Mouse (Mus musculus) limb, embryonic 12.5 days (tissue): ENCODE data around the gene Zcchc14. TPM values are rescaled to one million over a fixed set of nuclear protein-coding genes. Genes with fewer than 3 reads are reported as not detected.
A peak's percentile ranks its signal among the peaks of the same experiment; 100 is the strongest.

Experiments
- ATAC-seq: fragments of 200-750 bp; cut with Nextera tagmentation; 2 replicates; pipeline ENCODE4 v1.8.0; 2017; ENCODE audit warnings: low read depth, moderate TSS enrichment; ENCODE audit not compliant: insufficient number of reproducible peaks, insufficient read depth, low FRiP score, low TSS enrichment
- H3K27ac ChIP-seq: fragments of 300-500 bp; sonication (generic); 2 replicates; pipeline ENCODE4 v1.5.1; 2016; ENCODE audit warnings: mild to moderate bottlenecking, moderate library complexity
- H3K27me3 ChIP-seq: fragments of 300-500 bp; sonication (generic); 2 replicates; pipeline ENCODE4 v1.6.1; 2016; ENCODE audit warnings: mild to moderate bottlenecking, moderate library complexity
- H3K36me3 ChIP-seq: fragments of 300-500 bp; sonication (generic); 2 replicates; pipeline ENCODE4 v1.6.1; 2016; ENCODE audit warnings: mild to moderate bottlenecking, moderate library complexity
- H3K4me1 ChIP-seq: fragments of 300-500 bp; sonication (generic); replicated peaks from 2 replicates; pipeline ENCODE4 v1.6.1; 2016
- H3K4me2 ChIP-seq: fragments of 300-500 bp; sonication (generic); 2 replicates; pipeline ENCODE4 v1.6.1; 2016; ENCODE audit warnings: mild to moderate bottlenecking, moderate library complexity
- H3K4me3 ChIP-seq: fragments of 300-500 bp; sonication (generic); replicated peaks from 2 replicates; pipeline ENCODE4 v1.5.1; 2016; ENCODE audit warnings: mild to moderate bottlenecking
- H3K9ac ChIP-seq: fragments of 300-500 bp; sonication (generic); replicated peaks from 2 replicates; pipeline ENCODE4 v1.6.1; 2016; ENCODE audit warnings: mild to moderate bottlenecking, moderate library complexity
- H3K9me3 ChIP-seq: fragments of 300-500 bp; sonication (generic); 2 replicates; pipeline ENCODE4 v1.6.1; 2016; ENCODE audit warnings: mild to moderate bottlenecking, moderate library complexity
- WGBS: fragments of 180-500 bp; shearing (Covaris S2); methylation state at CpG from one replicate; pipeline ENCODE4 v1.1.7; 2016; 5-methylcytosine and 5-hydroxymethylcytosine counted together
- polyA plus RNA-seq: library from polyadenylated mRNA; unstranded; fragments of >200 nt; fragmentation: Nextera tagmentation; extraction: Ambion mirVana; gene quantifications from 2 replicates; pipeline ENCODE4 v1.2.1, GENCODE M21; 2016

The Zcchc14 gene
- polyA plus RNA-seq, 1 experiment from 2014 or later: 22.1 TPM

DNA sequence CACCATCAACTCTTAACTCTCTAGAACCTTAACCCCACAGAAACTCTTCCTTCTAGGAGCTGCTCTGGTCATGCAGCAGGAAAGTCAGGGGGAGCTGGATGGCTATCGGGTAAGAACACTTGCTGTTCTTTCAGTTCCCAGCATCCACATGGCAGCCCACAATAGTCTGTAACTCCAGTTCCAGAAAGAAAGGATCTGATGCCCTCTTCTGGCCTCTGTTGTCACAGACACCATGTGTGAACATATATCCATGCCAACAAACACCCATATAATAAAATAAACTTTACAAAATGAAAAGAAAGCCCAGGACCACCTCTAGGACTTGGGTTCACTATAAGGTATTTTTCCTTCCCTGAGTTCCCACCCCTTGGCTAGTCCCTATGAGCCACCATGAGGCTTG is 30.8 kb downstream of the Zcchc14 start:
- Histone ChIP-seq H3K4me2 (no peak overlapping the region), H3K9me3 (no peaks in the 10 kb centered on the region), H3K27ac (no peak overlapping the region), H3K4me3 (no peak overlapping the region), H3K27me3 (no peaks in the 10 kb centered on the region), H3K4me1 (0 out of 2 replicates have a peak, but pooled peaks cover 12% of the 10 kb centered on the region), H3K9ac (no peak overlapping the region), H3K36me3 (peaks cover 60% of the 10 kb centered on the region)
- 73% methylated on average over 1 of the region's 1 CpGs for WGBS
- no peak for ATAC-seq

DNA sequence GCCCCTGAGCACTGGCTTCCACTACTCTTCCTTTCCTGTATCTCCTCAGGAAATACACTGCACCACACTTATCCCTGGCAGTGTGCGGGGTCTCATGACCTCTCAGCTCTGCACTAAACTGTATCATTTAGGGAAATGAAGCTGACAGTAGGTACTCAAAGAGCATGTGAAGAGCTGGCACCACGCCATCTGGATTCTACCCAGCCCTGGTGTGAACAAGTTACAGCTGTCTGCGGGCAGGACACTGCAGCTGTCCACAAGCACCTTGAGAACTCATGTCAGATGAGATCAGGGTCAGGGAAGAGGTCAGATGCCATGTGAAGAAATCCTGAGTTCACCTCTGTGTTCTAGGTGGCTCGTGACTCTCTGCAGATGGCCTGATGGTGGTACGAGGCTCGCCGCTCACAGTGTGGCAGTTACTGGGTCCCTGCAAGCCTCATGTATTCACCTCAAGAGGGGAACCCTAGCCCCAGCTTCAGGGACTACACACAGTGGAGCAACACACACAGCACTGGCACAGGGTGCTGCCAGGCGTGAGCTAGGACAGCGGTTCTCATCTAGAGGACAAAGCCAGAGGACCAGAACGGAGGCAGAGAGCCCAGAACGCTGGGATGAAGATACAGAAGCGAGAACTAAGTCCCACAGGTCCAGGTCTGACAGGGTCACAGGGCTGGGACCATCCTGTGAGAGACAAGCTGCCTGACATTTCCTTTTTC is 31.7 kb downstream of the Zcchc14 start:
- no peak overlapping the region for H3K4me3 ChIP-seq
- no peaks in the 10 kb centered on the region for H3K9me3 ChIP-seq
- 86% methylated on average over 12 of the region's 12 CpGs for WGBS
- ATAC-seq: no peak
- H3K4me2 ChIP-seq: no peak overlapping the region
- H3K27ac ChIP-seq: 0 out of 2 replicates have a peak overlapping the region, but pooled peaks have one; percentile 4
- H3K36me3 ChIP-seq: peaks cover 60% of the 10 kb centered on the region
- H3K4me1 ChIP-seq: 0 out of 2 replicates have a peak, but pooled peaks cover 12% of the 10 kb centered on the region
- H3K9ac ChIP-seq: no peak overlapping the region
- no peaks in the 10 kb centered on the region for H3K27me3 ChIP-seq

GRCm38 (mm10) chr8:121619401-121619995 is 33.2 kb downstream of the Zcchc14 start:
- H3K27me3 ChIP-seq: no peaks in the 10 kb centered on the region
- H3K36me3 ChIP-seq: peaks cover 59% of the 10 kb centered on the region
- H3K4me3 ChIP-seq: no peak overlapping the region
- no peak for ATAC-seq
- no peak overlapping the region for H3K9ac ChIP-seq
- 0 out of 2 replicates have a peak, but pooled peaks cover 8% of the 10 kb centered on the region for H3K4me1 ChIP-seq
- no peak overlapping the region for H3K4me2 ChIP-seq
- no peak overlapping the region for H3K27ac ChIP-seq
- H3K9me3 ChIP-seq: no peaks in the 10 kb centered on the region
- 73% methylated on average over 7 of the region's 7 CpGs for WGBS

- no peak overlapping the region for H3K27ac ChIP-seq
- H3K9me3 ChIP-seq: no peaks in the 10 kb centered on the region
- peaks cover 78% of the 10 kb centered on the region for H3K36me3 ChIP-seq
- ATAC-seq: no peak
- H3K27me3 ChIP-seq: no peaks in the 10 kb centered on the region
- no peak overlapping the region for H3K4me3 ChIP-seq
- no peaks in the 10 kb centered on the region for H3K4me1 ChIP-seq
- H3K4me2 ChIP-seq: no peak overlapping the region
- H3K9ac ChIP-seq: no peak overlapping the region
Measured at GRCm38 (mm10) chr8:121613419-121613818, 39.3 kb downstream of the Zcchc14 start.

- Histone ChIP-seq H3K4me3 (no peak overlapping the region), H3K4me2 (no peak overlapping the region), H3K9me3 (no peaks in the 10 kb centered on the region), H3K27me3 (no peaks in the 10 kb centered on the region), H3K36me3 (peaks cover 78% of the 10 kb centered on the region), H3K4me1 (no peaks in the 10 kb centered on the region), H3K27ac (no peak overlapping the region), H3K9ac (no peak overlapping the region)
- WGBS: 95% methylated on average over 11 of the region's 11 CpGs
- ATAC-seq: no peak
Measured at GRCm38 (mm10) chr8:121609916-121610315, 42.8 kb downstream of the Zcchc14 start.

- no peaks in the 10 kb centered on the region for H3K4me1 ChIP-seq
- no peak overlapping the region for H3K27ac ChIP-seq
- H3K4me3 ChIP-seq: no peak overlapping the region
- H3K4me2 ChIP-seq: no peak overlapping the region
- no peak overlapping the region for H3K9ac ChIP-seq
- ATAC-seq: no peak
- WGBS: 91% methylated on average over 15 of the region's 15 CpGs
- peaks cover 82% of the 10 kb centered on the region for H3K36me3 ChIP-seq
- H3K27me3 ChIP-seq: no peaks in the 10 kb centered on the region
- no peaks in the 10 kb centered on the region for H3K9me3 ChIP-seq
Measured at GRCm38 (mm10) chr8:121609251-121609650, 43.5 kb downstream of the Zcchc14 start.

GRCm38 (mm10) chr8:121607661-121608060 is 45.0 kb downstream of the Zcchc14 start:
- peaks cover 96% of the 10 kb centered on the region for H3K36me3 ChIP-seq
- no peak for ATAC-seq
- no peak overlapping the region for H3K4me2 ChIP-seq
- no peak overlapping the region for H3K9ac ChIP-seq
- H3K27me3 ChIP-seq: no peaks in the 10 kb centered on the region
- H3K4me3 ChIP-seq: no peak overlapping the region
- WGBS: 86% methylated on average over 5 of the region's 5 CpGs
- H3K4me1 ChIP-seq: no peaks in the 10 kb centered on the region
- no peak overlapping the region for H3K27ac ChIP-seq
- no peaks in the 10 kb centered on the region for H3K9me3 ChIP-seq

- WGBS: 95% methylated on average over 12 of the region's 12 CpGs
- Histone ChIP-seq H3K9ac (no peak overlapping the region), H3K27ac (no peak overlapping the region), H3K4me3 (no peak overlapping the region), H3K36me3 (peaks cover 97% of the 10 kb centered on the region), H3K4me1 (no peaks in the 10 kb centered on the region), H3K4me2 (no peak overlapping the region), H3K9me3 (no peaks in the 10 kb centered on the region), H3K27me3 (no peaks in the 10 kb centered on the region)
- ATAC-seq: 0 out of 2 replicates have a peak, but pooled peaks have one; percentile 32
Measured at GRCm38 (mm10) chr8:121603801-121604200, 48.9 kb downstream of the Zcchc14 start.

DNA sequence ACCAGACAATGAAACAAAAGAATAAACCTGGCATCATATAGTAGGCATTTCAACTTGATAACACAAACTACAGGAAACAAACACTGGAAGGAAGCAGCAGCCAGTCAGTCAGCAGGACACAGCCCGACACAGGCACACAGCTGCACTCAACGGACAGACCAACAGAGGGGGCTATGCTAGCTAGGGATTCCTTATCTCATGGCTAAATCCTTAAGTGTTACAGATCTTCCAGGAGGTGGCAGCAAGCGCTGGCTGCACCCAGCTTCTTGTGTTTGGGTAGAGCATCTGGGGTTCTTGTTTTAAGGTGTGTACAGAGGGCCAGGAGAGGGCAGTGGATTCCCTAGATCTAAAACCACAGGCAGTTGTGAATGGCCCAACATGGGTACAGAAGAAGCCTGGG is 49.8 kb downstream of the Zcchc14 start:
- ATAC-seq: no peak; the same call in 1 of the 2 replicates
- peaks cover 93% of the 10 kb centered on the region for H3K36me3 ChIP-seq
- WGBS: 37% methylated on average over 3 of the region's 3 CpGs

DNA sequence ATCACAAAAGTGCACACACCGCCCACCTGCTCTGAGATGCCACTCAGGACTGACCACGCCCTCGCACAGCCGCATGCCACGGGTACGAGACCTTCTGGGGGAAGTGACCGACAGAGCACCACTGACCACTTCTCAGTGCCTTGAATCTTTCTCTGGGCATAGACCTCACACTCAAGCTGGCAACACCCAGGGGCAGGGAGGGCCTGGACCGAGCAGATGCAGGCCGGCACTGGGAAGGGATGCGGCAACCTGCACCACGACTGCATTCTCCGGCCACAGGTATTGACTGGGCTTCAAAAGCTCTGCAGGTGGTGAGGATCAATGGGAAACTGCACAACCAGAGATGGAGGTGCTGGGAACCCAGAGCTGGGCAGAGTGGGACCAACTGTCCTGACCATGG is 50.3 kb downstream of the Zcchc14 start:
- H3K9ac ChIP-seq: no peak overlapping the region
- peaks cover 93% of the 10 kb centered on the region for H3K36me3 ChIP-seq
- no peaks in the 10 kb centered on the region for H3K27me3 ChIP-seq
- H3K4me3 ChIP-seq: no peak overlapping the region
- ATAC-seq: no peak
- no peaks in the 10 kb centered on the region for H3K4me1 ChIP-seq
- H3K27ac ChIP-seq: no peak overlapping the region
- H3K4me2 ChIP-seq: no peak overlapping the region
- WGBS: 96% methylated on average over 12 of the region's 12 CpGs
- H3K9me3 ChIP-seq: no peaks in the 10 kb centered on the region

More for the DNA sequence above, 49.8 kb downstream of the Zcchc14 start:
- H3K4me2 ChIP-seq: no peak overlapping the region
- no peaks in the 10 kb centered on the region for H3K4me1 ChIP-seq
- no peaks in the 10 kb centered on the region for H3K9me3 ChIP-seq
- no peak overlapping the region for H3K9ac ChIP-seq
- H3K27me3 ChIP-seq: no peaks in the 10 kb centered on the region
- no peak overlapping the region for H3K4me3 ChIP-seq
- no peak overlapping the region for H3K27ac ChIP-seq

DNA sequence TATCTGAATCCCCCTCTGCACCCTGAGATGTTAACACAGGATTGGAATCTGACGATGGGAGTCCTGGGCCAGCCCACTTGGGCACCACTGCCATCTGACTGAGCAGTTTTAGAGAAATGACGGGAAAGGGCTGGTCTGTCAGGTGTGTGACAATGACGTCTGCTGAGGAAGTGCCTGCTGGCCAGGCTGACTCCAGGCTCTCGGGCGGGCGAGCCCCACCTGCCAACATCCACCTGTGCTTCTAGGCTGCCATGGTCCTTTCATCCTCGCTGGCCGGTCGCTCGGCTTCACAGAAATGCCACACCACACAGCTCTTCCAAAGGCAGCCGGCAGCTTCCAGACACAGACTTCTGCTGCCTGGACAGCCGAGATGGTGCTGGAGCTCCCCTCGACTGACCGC is 52.9 kb downstream of the Zcchc14 start:
- peaks cover 91% of the 10 kb centered on the region for H3K36me3 ChIP-seq
- H3K27ac ChIP-seq: no peak overlapping the region
- no peak overlapping the region for H3K9ac ChIP-seq
- no peak overlapping the region for H3K4me2 ChIP-seq
- ATAC-seq: no peak
- H3K9me3 ChIP-seq: no peaks in the 10 kb centered on the region
- no peaks in the 10 kb centered on the region for H3K4me1 ChIP-seq
- H3K4me3 ChIP-seq: no peak overlapping the region
- H3K27me3 ChIP-seq: no peaks in the 10 kb centered on the region
- 92% methylated on average over 14 of the region's 14 CpGs for WGBS
